Mouse (Mus musculus): ENCODE measurements around the gene Pdcl2.

DNA sequence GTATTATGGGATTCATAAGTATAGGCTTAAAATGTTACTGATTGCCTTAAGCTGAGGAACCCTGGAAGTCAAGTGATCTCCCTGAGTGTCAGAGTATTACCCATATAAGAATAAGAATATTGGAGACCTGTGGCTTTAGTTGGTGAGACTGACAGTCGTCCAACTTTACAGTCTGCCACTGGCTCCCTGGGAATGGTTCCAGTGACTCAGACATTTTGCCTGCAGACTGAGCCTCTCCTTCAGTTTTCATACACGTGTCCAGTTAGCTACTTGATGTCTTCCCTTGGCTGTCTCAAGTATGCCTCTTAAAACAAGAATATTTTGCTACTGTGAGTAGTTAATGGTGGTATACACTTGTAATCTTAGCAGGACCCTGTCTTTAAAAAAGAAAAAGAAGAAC, 22.8 kb downstream of the Pdcl2 start:
- TF ChIP-seq POLR2A (IDR thresholded peaks at IDR 0.05; ENCODE audit: low read depth, low read length) (no peak), CTCF (conservative IDR thresholded peaks at IDR 0.05; ENCODE audit: insufficient read depth, insufficient read length, low read depth, low read length) (no peak)

Measured in kidney, adult 2 months (tissue).